Mouse (Mus musculus) G1E (cell line): ENCODE measurements at regions not wholly inside any gene's neighbourhood (a gene's known extent, or its start where the extent isn't known, plus 50 kb on each side); places are given as distances from the start of the nearest gene placed in this dataset.

ENCODE experiments used
- ATAC-seq: 2 replicates; pipeline ENCODE4 v1.8.0; 2016; ENCODE audit warnings: mild to moderate bottlenecking; ENCODE audit not compliant: insufficient number of reproducible peaks, poor library complexity, low FRiP score, severe bottlenecking; ENCODE audit errors: extremely low read depth
- DNase-seq: peaks from one replicate; pipeline ENCODE4 v3.0.0; 2012; ENCODE audit warnings: low spot score
- H3K27me3 ChIP-seq: 2 replicates; pipeline ENCODE4 v1.6.1; 2012; ENCODE audit warnings: mild to moderate bottlenecking, low read length, inconsistent platforms; ENCODE audit not compliant: insufficient read depth
- H3K36me3 ChIP-seq: replicated peaks from 2 replicates; pipeline ENCODE3; 2012; ENCODE audit warnings: mild to moderate bottlenecking, inconsistent platforms
- H3K4me1 ChIP-seq: 2 replicates; pipeline ENCODE4 v1.6.1; 2012; ENCODE audit warnings: low read depth, low read length, inconsistent platforms, mixed read lengths; ENCODE audit not compliant: insufficient read depth
- H3K4me3 ChIP-seq: 2 replicates; pipeline ENCODE4 v1.5.1; 2012; ENCODE audit warnings: low read depth, mild to moderate bottlenecking, inconsistent platforms, low read length, moderate library complexity, mixed read lengths
- H3K9me3 ChIP-seq: replicated peaks from 2 replicates; pipeline ENCODE4 v1.6.1; 2012; ENCODE audit warnings: inconsistent platforms
- CTCF ChIP-seq: IDR thresholded peaks from 2 replicates; pipeline ENCODE4 v1.5.1; 2012; ENCODE audit warnings: low read depth, low read length, inconsistent platforms, mixed read lengths
- GATA1 ChIP-seq: IDR thresholded peaks from 2 replicates; pipeline ENCODE4 v1.6.1; 2012; ENCODE audit warnings: borderline replicate concordance, low read length, inconsistent platforms, mixed read lengths
- GATA2 ChIP-seq: IDR thresholded peaks from 2 replicates; pipeline ENCODE4 v1.6.1; 2012; ENCODE audit warnings: low read depth, low read length, inconsistent platforms, borderline replicate concordance
- POLR2AphosphoS5 ChIP-seq: IDR thresholded peaks from 2 replicates; pipeline ENCODE4 v1.6.1; 2012; ENCODE audit warnings: low read depth, low read length, inconsistent platforms; ENCODE audit not compliant: insufficient replicate concordance
- TAL1 ChIP-seq: conservative IDR thresholded peaks from 2 replicates; pipeline ENCODE4 v1.6.1; 2012; ENCODE audit warnings: low read depth, low read length, inconsistent platforms, mixed read lengths

DNA sequence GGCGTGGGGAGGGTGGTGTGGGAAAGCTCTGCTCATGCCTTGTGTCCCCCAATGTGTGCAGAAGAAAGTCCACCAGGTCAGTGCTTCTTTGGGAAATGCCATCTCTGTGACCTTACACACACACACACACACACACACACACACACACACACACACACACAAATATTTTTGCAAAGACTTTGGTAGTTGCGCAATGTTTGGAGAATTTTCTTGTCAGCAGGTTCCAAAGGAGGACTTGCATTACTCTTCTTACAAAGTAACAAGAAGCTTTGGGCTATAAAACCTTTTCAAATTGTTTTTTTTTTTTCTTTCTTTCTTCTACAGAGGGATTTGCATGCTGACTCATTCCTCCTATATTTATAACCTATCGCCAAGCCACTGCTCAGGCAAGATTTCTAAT lies 59.1 kb upstream of the Npvf start:
- H3K4me3 ChIP-seq = no peak overlapping the region
- no peak for DNase-seq
- ATAC-seq = no peak

DNA sequence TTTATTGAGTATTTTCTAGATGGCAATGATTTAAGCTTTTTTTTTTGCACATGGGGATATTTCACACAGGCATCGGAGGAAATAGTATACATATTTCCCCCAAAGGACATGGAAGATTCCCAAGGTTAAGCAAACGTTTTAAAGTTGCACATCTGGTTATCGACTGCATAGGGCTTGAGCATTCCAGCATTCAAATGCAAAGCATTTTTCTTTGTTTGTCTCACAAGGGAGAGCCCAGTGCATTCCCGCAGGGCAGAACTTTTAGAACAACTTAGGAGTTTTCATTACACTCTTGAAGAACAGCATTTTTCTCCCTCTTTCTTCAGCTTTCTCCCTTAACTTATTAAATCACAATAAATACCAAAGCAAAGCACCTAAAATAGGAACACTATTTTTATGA lies 64.4 kb upstream of the Npvf start:
- H3K27me3 ChIP-seq = peaks cover 11% of the 10 kb centered on the region; the same call in 1 of the 2 replicates
- H3K4me1 ChIP-seq = no peaks in the 10 kb centered on the region
- ATAC-seq (no peak), DNase-seq (no peak)
- TF ChIP-seq CTCF (no peak), TAL1 (no peak), GATA1 (no peak), POLR2AphosphoS5 (no peak), GATA2 (no peak)
- no peaks in the 10 kb centered on the region for H3K9me3 ChIP-seq
- H3K36me3 ChIP-seq = no peaks in the 10 kb centered on the region
- H3K4me3 ChIP-seq = no peak overlapping the region

More for the DNA sequence above, 59.1 kb upstream of the Npvf start:
- no peaks in the 10 kb centered on the region for H3K36me3 ChIP-seq
- H3K9me3 ChIP-seq = no peaks in the 10 kb centered on the region
- 0 out of 2 replicates have a peak, but pooled peaks cover 2% of the 10 kb centered on the region for H3K27me3 ChIP-seq
- no peaks in the 10 kb centered on the region for H3K4me1 ChIP-seq
- TF ChIP-seq GATA1 (no peak), GATA2 (no peak)

DNA sequence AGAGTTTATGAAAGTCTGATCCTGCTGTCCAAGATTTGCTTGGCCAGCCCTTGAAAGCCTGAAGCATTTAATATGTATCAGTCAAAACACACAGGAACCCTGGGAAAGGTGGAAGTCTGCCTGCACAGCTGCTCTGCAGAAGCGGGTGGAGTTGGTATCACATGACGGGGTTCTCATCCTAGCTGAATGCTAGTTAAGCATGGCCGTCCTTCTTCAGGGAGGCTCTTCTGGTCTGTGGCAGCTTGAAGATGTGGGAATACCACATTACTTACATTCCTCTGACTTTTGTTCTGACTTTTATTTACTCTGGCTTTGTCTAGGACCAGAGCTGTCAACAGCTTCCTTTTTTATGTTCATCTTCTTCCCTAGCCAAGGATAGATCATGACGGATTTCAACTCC lies 66.1 kb upstream of the Npvf start:
- ATAC-seq (no peak), DNase-seq (no peak)
- Histone ChIP-seq H3K9me3 (no peaks in the 10 kb centered on the region), H3K4me1 (no peaks in the 10 kb centered on the region), H3K27me3 (peaks cover 11% of the 10 kb centered on the region; the same call in 1 of the 2 replicates), H3K4me3 (no peak overlapping the region), H3K36me3 (no peaks in the 10 kb centered on the region)
- TF ChIP-seq GATA2 (no peak), POLR2AphosphoS5 (no peak), TAL1 (no peak), CTCF (no peak), GATA1 (no peak)

DNA sequence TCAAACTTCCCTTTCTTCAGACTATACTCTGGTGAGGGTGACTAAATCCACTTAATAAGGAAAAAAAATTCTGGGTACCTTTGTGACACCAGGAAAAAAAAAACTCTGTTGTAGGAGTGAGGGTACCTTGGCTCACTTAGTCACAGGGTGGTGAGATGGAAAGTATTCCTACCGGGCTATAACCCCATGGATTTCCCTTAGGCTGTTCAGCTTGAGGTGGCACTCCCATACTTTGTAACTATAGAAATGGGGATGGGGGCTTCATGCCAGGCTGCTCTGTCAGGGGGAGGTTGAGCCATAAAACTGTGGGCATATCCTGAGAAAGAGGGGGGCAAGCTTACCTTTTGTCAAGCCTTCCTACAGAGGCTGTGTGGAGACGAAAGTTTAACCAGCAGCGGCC lies 71.4 kb upstream of the Npvf start:
- H3K4me1 ChIP-seq = no peaks in the 10 kb centered on the region
- no peaks in the 10 kb centered on the region for H3K36me3 ChIP-seq
- TF ChIP-seq GATA2 (no peak), POLR2AphosphoS5 (no peak), TAL1 (no peak), CTCF (no peak), GATA1 (no peak)
- H3K27me3 ChIP-seq = peaks cover 11% of the 10 kb centered on the region; the same call in 1 of the 2 replicates
- ATAC-seq (no peak), DNase-seq (no peak)
- H3K4me3 ChIP-seq = no peak overlapping the region
- H3K9me3 ChIP-seq = no peaks in the 10 kb centered on the region

DNA sequence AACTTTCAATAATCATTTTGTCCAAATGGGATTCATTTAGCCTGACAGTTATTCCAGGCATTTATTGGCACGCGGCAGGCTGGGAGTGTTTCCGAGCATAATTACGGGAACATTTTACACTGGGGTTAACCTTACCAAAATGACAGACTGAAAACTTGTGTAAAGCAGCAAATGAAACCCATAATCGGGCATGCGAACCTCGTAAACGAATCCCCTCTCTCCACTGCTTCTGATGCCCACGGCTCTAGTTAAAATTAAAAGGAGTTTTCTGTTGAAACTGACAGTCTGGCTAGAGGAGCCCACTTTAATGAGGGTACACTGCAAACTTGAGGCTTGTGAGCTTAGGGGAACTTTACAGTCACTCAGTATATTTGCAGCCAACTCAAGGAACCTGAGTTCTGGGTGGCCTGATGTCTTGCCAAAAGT lies 71.9 kb upstream of the Npvf start:
- Histone ChIP-seq H3K36me3 (no peaks in the 10 kb centered on the region), H3K4me1 (no peaks in the 10 kb centered on the region), H3K9me3 (no peaks in the 10 kb centered on the region), H3K27me3 (peaks cover 7% of the 10 kb centered on the region; the same call in 1 of the 2 replicates), H3K4me3 (no peak overlapping the region)
- ATAC-seq (no peak), DNase-seq (no peak)
- TF ChIP-seq GATA2 (no peak), GATA1 (no peak), TAL1 (no peak), CTCF (no peak), POLR2AphosphoS5 (no peak)

GRCm38 (mm10) chr6:50730744-50731718 lies 76.8 kb upstream of the Npvf start:
- H3K27me3 ChIP-seq = no peaks in the 10 kb centered on the region; the same call in 1 of the 2 replicates
- TF ChIP-seq GATA1 = no peak
- no peak for TF ChIP-seq GATA2
- no peak for TF ChIP-seq TAL1
- no peak for TF ChIP-seq CTCF
- no peak for TF ChIP-seq POLR2AphosphoS5
- DNase-seq (no peak), ATAC-seq (no peak)
- H3K4me3 ChIP-seq = no peak overlapping the region
- no peaks in the 10 kb centered on the region for H3K36me3 ChIP-seq
- no peaks in the 10 kb centered on the region for H3K4me1 ChIP-seq
- H3K9me3 ChIP-seq = no peaks in the 10 kb centered on the region
